Mouse (Mus musculus) cortical plate, adult 2 months (tissue): Measurements from ENCODE around the gene Ttyh3. TPM values are rescaled to one million over a fixed set of nuclear protein-coding genes. Genes with fewer than 3 reads are reported as not detected.

Experiments used
- H3K27ac ChIP-seq: fragments of 200-500 bp; 2 replicates; pipeline ENCODE4 v1.5.1; 2012; ENCODE audit warnings: low read length, control low read depth, inconsistent platforms; ENCODE audit not compliant: insufficient read depth
- H3K4me1 ChIP-seq: fragments of 200-500 bp; 2 replicates; pipeline ENCODE4 v1.6.1; 2011; ENCODE audit warnings: low read length; ENCODE audit not compliant: control insufficient read depth, insufficient read depth
- H3K4me3 ChIP-seq: fragments of 200-500 bp; 2 replicates; pipeline ENCODE4 v1.5.1; 2011; ENCODE audit warnings: mild to moderate bottlenecking, low read length, control low read depth; ENCODE audit not compliant: insufficient read depth
- CTCF ChIP-seq: fragments of 200-500 bp; IDR thresholded peaks from 2 replicates; pipeline ENCODE4 v1.5.1; 2011; ENCODE audit warnings: mild to moderate bottlenecking, control low read depth, low read length; ENCODE audit not compliant: insufficient read depth; ENCODE audit errors: extremely low read depth
- POLR2A ChIP-seq: fragments of 200-500 bp; IDR thresholded peaks from 2 replicates; pipeline ENCODE4 v1.6.1; 2011; ENCODE audit warnings: mild to moderate bottlenecking, low read length, control low read depth; ENCODE audit not compliant: insufficient read depth; ENCODE audit errors: extremely low read depth
- polyA plus RNA-seq: library from polyadenylated mRNA; depleted of rRNA; stranded (reverse); fragments of >200 nt; gene quantifications from 2 replicates; pipeline ENCODE4 v1.2.3, GENCODE M21; 2012

The Ttyh3 gene
- polyA plus RNA-seq, 1 experiment: 119 TPM

DNA sequence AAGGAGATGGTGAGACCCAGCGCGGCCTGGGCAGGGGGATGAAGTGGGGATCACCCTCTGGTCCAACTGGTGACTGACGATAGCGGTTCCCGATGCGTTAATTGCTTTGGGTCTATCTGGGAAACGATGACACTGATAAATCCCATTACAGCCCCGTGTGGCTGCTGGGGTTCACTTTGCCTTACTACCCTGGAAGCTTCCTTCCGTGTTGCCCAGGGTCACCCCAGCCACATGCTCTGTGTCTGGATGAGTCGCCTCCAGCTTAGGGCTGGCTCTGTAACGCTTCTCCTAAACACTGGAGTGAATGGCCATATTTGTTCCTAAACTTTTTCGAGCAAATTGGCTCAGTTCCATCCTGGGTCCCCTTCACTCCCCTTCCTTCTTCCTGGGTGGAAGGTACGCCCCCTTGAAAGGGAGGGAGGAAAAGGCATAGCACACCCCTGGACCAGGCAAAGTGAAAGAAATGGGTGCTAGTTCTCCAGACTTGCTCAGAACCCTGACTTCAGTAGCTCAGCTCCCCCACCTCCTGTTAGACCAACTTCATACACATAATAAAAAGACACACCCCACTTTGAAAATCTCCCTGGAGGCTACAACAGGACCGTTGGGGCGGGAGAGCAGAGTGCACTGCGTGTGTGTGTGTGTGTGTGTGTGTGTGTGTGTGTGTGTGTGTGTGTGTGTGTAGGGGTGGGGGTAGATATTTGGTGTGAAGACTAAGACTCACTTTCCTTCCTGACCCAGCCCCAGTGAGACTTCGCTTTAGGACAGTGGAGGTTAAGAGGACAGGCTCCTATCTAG is 40.8 kb downstream of the Ttyh3 start:
- no peak for TF ChIP-seq POLR2A

DNA sequence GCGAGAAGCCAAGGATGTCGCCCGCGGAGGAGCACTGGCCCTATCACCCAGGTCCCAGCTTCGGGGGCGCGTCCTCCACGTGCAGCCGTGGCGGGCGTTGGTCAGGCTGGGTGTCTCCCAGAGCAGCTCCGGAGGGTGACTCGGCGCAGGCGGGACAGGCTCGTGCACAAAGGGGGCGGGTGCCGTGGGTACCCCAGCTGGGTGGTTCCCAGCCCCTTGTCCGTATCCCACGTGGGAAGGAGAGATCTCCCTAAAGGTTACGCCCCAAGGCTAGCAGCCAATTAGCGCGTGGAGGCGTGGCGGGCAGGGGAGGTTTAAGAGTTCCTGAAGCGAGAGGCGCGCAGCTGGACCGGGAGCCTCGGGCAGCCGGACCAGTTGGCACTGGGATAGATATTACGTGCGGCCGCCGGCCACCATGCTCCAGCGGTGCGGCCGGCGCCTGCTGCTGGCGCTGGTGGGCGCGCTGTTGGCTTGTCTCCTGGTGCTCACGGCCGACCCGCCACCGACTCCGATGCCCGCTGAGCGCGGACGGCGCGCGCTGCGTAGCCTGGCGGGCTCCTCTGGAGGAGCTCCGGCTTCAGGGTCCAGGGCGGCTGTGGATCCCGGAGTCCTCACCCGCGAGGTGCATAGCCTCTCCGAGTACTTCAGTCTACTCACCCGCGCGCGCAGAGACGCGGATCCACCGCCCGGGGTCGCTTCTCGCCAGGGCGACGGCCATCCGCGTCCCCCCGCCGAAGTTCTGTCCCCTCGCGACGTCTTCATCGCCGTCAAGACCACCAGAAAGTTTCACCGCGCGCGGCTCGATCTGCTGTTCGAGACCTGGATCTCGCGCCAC is 41.6 kb downstream of the Ttyh3 start, which contains the start of gene Lfng:
Gene Lfng (plus strand): TSS at position 320 of the 835 bp plus-strand sequence.
- TF ChIP-seq POLR2A (peak; percentile 80), CTCF (no peak)
- Histone ChIP-seq H3K4me1 (no peaks in the 10 kb centered on the region), H3K4me3 (peak within 1 kb of the TSS; percentile 48), H3K27ac (peak within 1 kb of the TSS; percentile 75)

More for the DNA sequence above, 40.8 kb downstream of the Ttyh3 start:
- Histone ChIP-seq H3K27ac (peak overlapping the region; percentile 75), H3K4me1 (no peaks in the 10 kb centered on the region), H3K4me3 (peak overlapping the region; percentile 48)

DNA sequence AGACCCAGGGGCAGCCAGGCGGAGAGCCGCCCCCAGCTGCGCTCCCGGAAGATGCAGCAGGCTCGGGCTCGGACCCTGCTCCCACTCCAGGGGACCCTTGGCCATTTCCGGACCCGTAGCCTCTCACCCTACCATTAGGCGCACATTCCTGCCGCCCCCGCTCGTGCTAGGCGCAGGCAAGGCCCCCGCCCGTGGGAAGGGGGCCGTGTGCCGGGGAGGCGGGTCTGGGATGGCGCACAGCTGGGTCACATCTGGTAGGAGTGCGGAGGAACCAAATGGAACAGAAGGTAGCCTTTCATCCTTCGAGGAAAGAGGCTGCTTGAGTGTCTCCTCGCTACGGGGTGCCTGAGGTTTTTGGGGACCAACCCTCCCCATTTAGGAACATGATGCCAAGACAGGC is 42.4 kb downstream of the Ttyh3 start:
- Histone ChIP-seq H3K4me1 (no peaks in the 10 kb centered on the region), H3K4me3 (no peak overlapping the region; the same call in 1 of the 2 replicates), H3K27ac (no peak overlapping the region)
- TF ChIP-seq CTCF (no peak), POLR2A (no peak)

DNA sequence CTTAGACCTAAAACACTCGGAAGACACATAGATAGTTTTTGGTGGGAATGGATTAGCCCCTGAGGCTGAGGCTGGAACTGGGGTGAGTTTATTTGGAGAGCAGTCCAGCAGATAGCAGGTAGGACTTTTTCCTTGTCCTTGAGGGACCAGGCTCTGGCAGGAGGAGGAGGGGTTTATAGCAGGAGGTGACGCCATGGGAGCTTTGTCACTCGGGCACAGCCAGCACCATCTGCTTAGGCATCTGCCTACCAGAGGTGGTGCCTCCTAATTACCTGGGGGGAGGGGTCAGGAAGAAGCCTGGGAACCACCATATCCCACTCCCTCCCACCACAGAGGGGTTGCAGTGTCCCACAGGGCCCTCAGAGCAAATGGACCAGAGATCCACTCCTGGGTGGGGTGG is 43.6 kb downstream of the Ttyh3 start:
- TF ChIP-seq POLR2A: no peak
- TF ChIP-seq CTCF: no peak
- Histone ChIP-seq H3K4me3 (no peak overlapping the region), H3K4me1 (no peaks in the 10 kb centered on the region), H3K27ac (no peak overlapping the region)

DNA sequence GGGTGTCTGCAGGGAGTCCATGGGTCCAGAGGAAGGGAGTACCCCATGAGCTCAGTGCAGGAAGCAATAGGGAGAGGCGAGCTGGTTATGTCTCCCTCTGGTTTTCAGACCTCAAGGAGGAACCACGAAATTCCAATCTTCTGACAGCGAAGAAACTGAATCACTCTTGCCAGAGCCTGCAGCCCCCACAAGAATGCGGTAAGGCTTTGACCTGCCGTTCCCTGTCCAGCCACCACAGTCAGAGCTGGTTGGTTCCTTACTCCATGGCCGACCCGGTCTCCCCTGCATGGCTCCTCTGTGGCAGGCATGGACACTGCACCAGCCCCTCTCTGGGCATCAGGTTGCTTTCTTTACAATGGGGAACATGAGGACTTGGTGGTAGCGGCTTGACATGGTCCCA is 44.4 kb downstream of the Ttyh3 start:
- no peak overlapping the region for H3K4me3 ChIP-seq
- TF ChIP-seq POLR2A (no peak), CTCF (no peak)

DNA sequence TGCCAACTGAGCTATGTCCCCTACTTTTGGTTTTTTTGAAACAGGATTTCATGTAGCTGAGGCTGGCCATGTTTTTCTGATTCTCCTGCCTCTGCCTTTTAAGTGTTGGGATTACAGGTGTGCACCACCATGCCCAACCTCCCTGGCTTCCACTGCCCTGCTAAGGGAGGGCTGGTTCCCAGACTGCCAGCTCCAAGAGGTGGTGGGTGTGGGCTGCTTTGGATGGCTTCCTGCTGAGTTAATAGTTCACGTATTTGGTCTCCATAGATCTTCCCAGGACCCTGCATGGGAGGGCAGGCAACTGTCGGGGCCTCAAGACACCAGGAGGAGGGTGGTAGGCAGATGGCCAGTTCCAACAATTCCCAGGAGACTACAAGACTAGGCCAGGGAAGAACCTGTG is 46.3 kb downstream of the Ttyh3 start:
- H3K4me1 ChIP-seq: no peaks in the 10 kb centered on the region
- H3K27ac ChIP-seq: no peak overlapping the region
- no peak overlapping the region for H3K4me3 ChIP-seq
- TF ChIP-seq POLR2A: no peak
- TF ChIP-seq CTCF: no peak

More for the DNA sequence above, 44.4 kb downstream of the Ttyh3 start:
- H3K4me1 ChIP-seq: no peaks in the 10 kb centered on the region
- no peak overlapping the region for H3K27ac ChIP-seq

DNA sequence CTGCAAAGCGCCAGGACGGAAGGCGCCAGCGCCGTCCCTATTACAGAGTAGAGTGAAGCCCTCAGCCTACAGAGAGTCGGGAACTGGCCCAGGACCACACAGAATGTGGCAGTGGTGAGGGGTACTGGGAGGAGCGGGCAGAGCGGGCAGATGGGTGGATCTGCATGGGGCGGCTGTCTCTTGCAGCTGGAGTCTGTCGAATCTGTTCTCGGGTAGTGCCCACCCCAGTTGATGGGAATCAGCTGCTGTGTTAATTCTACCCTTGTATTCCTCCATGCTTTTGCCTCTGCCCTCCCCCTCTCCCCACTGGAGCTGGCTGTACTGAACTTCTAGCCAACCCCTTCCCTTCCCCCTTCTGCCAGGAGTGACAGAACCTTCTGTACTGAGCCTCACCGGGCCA is 47.1 kb downstream of the Ttyh3 start:
- Histone ChIP-seq H3K4me3 (no peak overlapping the region), H3K4me1 (no peaks in the 10 kb centered on the region), H3K27ac (no peak overlapping the region)
- TF ChIP-seq POLR2A (no peak), CTCF (no peak)

DNA sequence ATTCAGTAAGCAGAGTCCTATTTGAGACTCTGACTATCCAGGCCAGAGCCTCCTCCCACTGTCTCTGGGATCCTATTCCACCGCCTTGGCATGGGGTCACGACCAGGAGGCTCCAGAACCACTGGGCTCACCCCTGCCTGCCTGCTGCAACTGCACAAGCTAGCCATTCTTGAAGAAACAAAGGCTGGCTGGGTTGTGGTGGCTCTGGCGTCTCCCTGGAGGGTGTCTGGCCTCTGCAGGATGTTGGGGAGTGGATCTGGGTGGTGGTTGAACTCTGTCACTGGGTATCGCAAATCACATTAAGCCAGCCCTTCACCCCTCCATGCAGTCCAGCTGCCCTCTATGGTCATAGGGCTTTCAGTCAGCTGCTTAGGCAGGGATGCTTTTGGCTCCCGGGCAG is 48.9 kb downstream of the Ttyh3 start:
- Histone ChIP-seq H3K4me3 (no peak overlapping the region), H3K4me1 (no peaks in the 10 kb centered on the region), H3K27ac (no peak overlapping the region)
- TF ChIP-seq POLR2A (no peak), CTCF (no peak)

DNA sequence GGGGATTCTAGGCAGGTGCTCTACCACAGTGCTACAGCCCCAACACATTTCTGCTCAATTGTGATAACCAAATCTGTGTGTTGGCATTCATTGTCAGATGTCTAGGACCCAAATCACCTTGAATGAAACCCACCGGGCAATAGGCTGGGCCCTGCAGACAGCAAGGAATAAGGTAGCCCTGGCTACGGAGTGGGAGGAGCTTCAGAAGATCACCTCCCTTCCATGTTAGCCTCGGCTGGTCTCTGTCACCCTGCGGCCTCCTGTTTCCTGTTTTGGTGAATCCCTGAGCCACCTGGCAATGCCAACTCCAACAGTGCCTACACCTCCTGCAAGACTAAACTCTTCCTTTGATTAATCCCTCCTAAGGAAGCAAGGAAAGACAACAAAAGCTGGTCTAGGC is 51.0 kb downstream of the Ttyh3 start:
- H3K27ac ChIP-seq: no peak overlapping the region
- H3K4me1 ChIP-seq: no peaks in the 10 kb centered on the region
- H3K4me3 ChIP-seq: no peak overlapping the region
- TF ChIP-seq CTCF: no peak
- TF ChIP-seq POLR2A: no peak
